Mouse (Mus musculus): ENCODE measurements at regions not wholly inside any gene's neighbourhood (a gene's known extent, or its start where the extent isn't known, plus 50 kb on each side); places are given as distances from the start of the nearest gene placed in this dataset.
"Not testable (repeated sequence)": the region's sequence is repeated elsewhere in the genome, so short reads cannot be mapped to it uniquely, and the experiment has no call there.

DNA sequence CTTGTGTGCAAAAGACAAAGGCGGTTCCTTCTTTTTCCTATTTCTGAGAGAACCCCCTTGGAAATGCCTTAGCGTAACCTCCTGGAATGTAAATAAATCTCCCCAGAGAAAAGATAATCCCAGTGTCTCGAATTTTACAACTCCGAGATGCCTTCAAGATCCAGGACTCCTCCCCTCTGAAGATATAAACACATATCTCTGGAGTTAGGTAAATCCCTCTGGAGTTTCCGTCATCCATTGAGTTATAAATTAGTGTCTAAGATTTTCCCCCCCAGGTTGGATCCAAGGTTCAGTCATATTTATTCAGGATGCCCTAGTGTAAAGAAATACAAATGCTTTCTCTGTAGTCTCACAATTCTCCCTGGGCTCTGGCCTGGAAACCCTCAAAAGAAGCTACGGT, 200.3 kb downstream of the Rchy1 start:
- Histone ChIP-seq H3K27ac (ENCODE audit: low read depth) (no peak overlapping the region), H3K9ac (replicated peaks) (no peak overlapping the region), H3K36me3 (replicated peaks; ENCODE audit: insufficient read depth, low read length) (no peaks in the 10 kb centered on the region), H3K9me3 (ENCODE audit: low read length) (no peaks in the 10 kb centered on the region), H3K27me3 (ENCODE audit: insufficient read depth, low read length) (no peaks in the 10 kb centered on the region), H3K4me2 (ENCODE audit: low read depth, low read length) (no peak overlapping the region), H3K4me3 (ENCODE audit: low read depth, low read length) (no peak overlapping the region), H3K4me1 (ENCODE audit: insufficient read depth) (no peaks in the 10 kb centered on the region)
- ATAC-seq (no peak), DNase-seq (no peak)
- 75% methylated on average over 6 of the region's 6 CpGs for WGBS (ENCODE audit: insufficient replicate concordance)
- TF ChIP-seq CTCF (IDR thresholded peaks at IDR 0.05; ENCODE audit: low read depth) (no peak), EP300 (IDR thresholded peaks at IDR 0.05; ENCODE audit: low read depth) (no peak)

- H3K36me3 ChIP-seq (replicated peaks; ENCODE audit: insufficient read depth, low read length): no peaks in the 10 kb centered on the region
- no peak overlapping the region for H3K4me3 ChIP-seq (ENCODE audit: low read depth, low read length)
- H3K4me1 ChIP-seq (ENCODE audit: insufficient read depth): peaks cover 4% of the 10 kb centered on the region
- no peak for DNase-seq
- WGBS (ENCODE audit: insufficient replicate concordance): 73% methylated on average over 10 of the region's 10 CpGs
- no peak overlapping the region for H3K9ac ChIP-seq (replicated peaks)
- H3K27ac ChIP-seq (ENCODE audit: low read depth): no peak overlapping the region
- H3K9me3 ChIP-seq (ENCODE audit: low read length): no peaks in the 10 kb centered on the region
- TF ChIP-seq EP300 (IDR thresholded peaks at IDR 0.05; ENCODE audit: low read depth) (no peak), CTCF (IDR thresholded peaks at IDR 0.05; ENCODE audit: low read depth) (no peak)
- ATAC-seq: no peak
- no peaks in the 10 kb centered on the region for H3K27me3 ChIP-seq (ENCODE audit: insufficient read depth, low read length)
- no peak overlapping the region for H3K4me2 ChIP-seq (ENCODE audit: low read depth, low read length)
Observed at GRCm38 (mm10) chr5:91755958-91756357, 206.9 kb downstream of the Rchy1 start.

DNA sequence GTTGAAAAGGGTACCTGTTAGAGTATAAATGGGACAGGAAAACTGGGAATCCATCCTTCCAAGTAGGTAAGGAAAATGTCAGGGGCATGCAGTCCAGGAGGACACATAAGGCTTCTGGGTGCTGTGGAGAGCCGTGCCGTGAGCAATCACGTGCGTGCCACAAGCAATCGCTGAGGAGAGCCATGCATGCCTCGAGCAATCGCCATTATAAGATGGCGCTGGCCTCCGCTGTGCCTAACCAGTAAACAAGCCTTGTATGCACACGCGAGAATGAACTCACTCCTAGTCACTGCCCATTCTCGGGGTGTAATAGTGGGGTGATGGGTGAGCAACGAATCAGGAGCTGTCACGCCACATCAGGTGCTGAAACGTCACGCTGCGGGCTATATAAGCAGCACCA, 210.0 kb downstream of the Rchy1 start:
- not testable (repeated sequence) for ATAC-seq; H3K27ac ChIP-seq (ENCODE audit: low read depth); DNase-seq; H3K9ac ChIP-seq (replicated peaks); H3K27me3 ChIP-seq (ENCODE audit: insufficient read depth, low read length); H3K4me3 ChIP-seq (ENCODE audit: low read depth, low read length); H3K4me2 ChIP-seq (ENCODE audit: low read depth, low read length); H3K36me3 ChIP-seq (replicated peaks; ENCODE audit: insufficient read depth, low read length); H3K9me3 ChIP-seq (ENCODE audit: low read length); H3K4me1 ChIP-seq (ENCODE audit: insufficient read depth)
- 86% methylated on average over 17 of the region's 17 CpGs for WGBS (ENCODE audit: insufficient replicate concordance)

DNA sequence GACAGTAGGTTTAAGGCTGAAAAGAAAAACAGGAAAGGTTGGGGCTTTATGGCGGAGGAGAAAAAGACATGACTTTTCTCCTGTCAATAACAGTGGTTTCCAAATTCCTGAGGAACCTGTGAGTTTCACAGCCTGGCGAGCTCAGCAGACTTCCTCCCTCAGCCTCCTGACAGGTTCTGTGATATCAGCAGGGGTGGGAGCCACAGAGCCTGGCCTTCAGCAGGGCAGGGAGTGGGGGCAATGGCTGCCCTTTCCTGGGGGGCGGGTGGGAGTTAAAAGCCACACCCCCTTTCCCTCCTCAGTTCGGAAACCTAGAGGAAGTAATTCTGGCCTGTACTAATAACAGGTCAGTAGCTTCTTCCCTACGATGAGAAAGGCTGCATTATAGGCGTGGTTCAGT, 211.7 kb downstream of the Rchy1 start:
- no peaks in the 10 kb centered on the region for H3K36me3 ChIP-seq (replicated peaks; ENCODE audit: insufficient read depth, low read length)
- no peaks in the 10 kb centered on the region for H3K9me3 ChIP-seq (ENCODE audit: low read length)
- TF ChIP-seq EP300 (IDR thresholded peaks at IDR 0.05; ENCODE audit: low read depth) (no peak), CTCF (IDR thresholded peaks at IDR 0.05; ENCODE audit: low read depth) (no peak)
- H3K27me3 ChIP-seq (ENCODE audit: insufficient read depth, low read length): no peaks in the 10 kb centered on the region
- no peak overlapping the region for H3K27ac ChIP-seq (ENCODE audit: low read depth)
- ATAC-seq (no peak), DNase-seq (no peak)
- H3K9ac ChIP-seq (replicated peaks): no peak overlapping the region
- no peak overlapping the region for H3K4me3 ChIP-seq (ENCODE audit: low read depth, low read length)
- peak overlapping the region; percentile 3; the same call in 1 of the 2 replicates for H3K4me2 ChIP-seq (ENCODE audit: low read depth, low read length)
- H3K4me1 ChIP-seq (ENCODE audit: insufficient read depth): peaks cover 7% of the 10 kb centered on the region
- 19% methylated on average over 6 of the region's 6 CpGs for WGBS (ENCODE audit: insufficient replicate concordance)

DNA sequence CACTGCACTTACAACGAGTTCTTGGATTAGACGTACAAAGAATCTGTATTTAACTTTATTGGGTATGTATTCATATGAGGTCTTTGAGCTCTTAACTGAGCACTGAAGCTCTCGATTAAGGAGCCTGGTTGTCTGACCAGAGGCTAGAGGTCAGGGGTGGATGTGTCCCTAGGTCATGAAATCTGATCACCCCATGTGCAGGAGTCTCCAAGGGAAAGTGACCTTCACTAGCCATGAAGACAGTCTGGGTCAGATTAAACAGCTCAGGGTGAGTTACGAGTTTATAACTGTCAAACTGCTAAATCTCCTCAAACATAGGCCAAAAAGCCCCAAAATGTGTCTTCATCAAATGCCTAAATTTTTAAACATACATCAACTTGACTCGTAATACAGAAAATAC, 216.8 kb downstream of the Rchy1 start:
- no peaks in the 10 kb centered on the region for H3K36me3 ChIP-seq (replicated peaks; ENCODE audit: insufficient read depth, low read length)
- no peaks in the 10 kb centered on the region for H3K9me3 ChIP-seq (ENCODE audit: low read length)
- ATAC-seq: no peak
- no peak overlapping the region for H3K4me3 ChIP-seq (ENCODE audit: low read depth, low read length)
- H3K4me1 ChIP-seq (ENCODE audit: insufficient read depth): peaks cover 4% of the 10 kb centered on the region
- TF ChIP-seq EP300 (IDR thresholded peaks at IDR 0.05; ENCODE audit: low read depth) (no peak), CTCF (IDR thresholded peaks at IDR 0.05; ENCODE audit: low read depth) (no peak)
- H3K9ac ChIP-seq (replicated peaks): no peak overlapping the region
- no peak for DNase-seq
- H3K4me2 ChIP-seq (ENCODE audit: low read depth, low read length): no peak overlapping the region
- 70% methylated on average over 5 of the region's 5 CpGs for WGBS (ENCODE audit: insufficient replicate concordance)
- no peaks in the 10 kb centered on the region for H3K27me3 ChIP-seq (ENCODE audit: insufficient read depth, low read length)
- no peak overlapping the region for H3K27ac ChIP-seq (ENCODE audit: low read depth)

GRCm38 (mm10) chr5:91744389-91744788, 218.5 kb downstream of the Rchy1 start:
- DNase-seq: no peak
- no peak overlapping the region for H3K4me2 ChIP-seq (ENCODE audit: low read depth, low read length)
- no peaks in the 10 kb centered on the region for H3K27me3 ChIP-seq (ENCODE audit: insufficient read depth, low read length)
- H3K36me3 ChIP-seq (replicated peaks; ENCODE audit: insufficient read depth, low read length): no peaks in the 10 kb centered on the region
- H3K4me1 ChIP-seq (ENCODE audit: insufficient read depth): 0 out of 2 replicates have a peak, but pooled peaks cover 5% of the 10 kb centered on the region
- no peak for TF ChIP-seq CTCF (IDR thresholded peaks at IDR 0.05; ENCODE audit: low read depth)
- TF ChIP-seq EP300 (IDR thresholded peaks at IDR 0.05; ENCODE audit: low read depth): no peak
- H3K4me3 ChIP-seq (ENCODE audit: low read depth, low read length): no peak overlapping the region
- no peak overlapping the region for H3K9ac ChIP-seq (replicated peaks)
- no peak for ATAC-seq
- H3K27ac ChIP-seq (ENCODE audit: low read depth): no peak overlapping the region
- no peaks in the 10 kb centered on the region for H3K9me3 ChIP-seq (ENCODE audit: low read length)

DNA sequence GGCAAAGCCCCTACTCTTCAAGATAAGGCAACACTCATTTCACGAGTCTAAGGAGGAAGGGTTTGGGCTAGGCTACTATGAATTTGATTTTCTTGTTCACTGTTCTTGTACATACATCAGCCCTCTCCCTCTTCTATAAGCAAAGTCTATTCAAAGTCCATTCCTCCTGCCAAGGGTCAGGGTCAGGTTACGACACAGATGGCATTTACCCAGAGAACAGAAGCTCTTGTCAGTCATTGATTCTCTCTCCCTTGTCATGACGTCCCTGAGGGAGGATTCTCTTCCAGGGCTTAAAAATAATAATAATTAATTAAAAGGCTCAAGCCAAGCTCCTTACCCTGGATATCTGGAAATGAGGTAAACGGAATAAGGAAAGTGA, 222.7 kb downstream of the Rchy1 start:
- 0 out of 2 replicates have a peak, but pooled peaks cover 5% of the 10 kb centered on the region for H3K4me1 ChIP-seq (ENCODE audit: insufficient read depth)
- DNase-seq: peak; percentile 66
- no peak overlapping the region for H3K9ac ChIP-seq (replicated peaks)
- no peaks in the 10 kb centered on the region for H3K27me3 ChIP-seq (ENCODE audit: insufficient read depth, low read length)
- H3K4me3 ChIP-seq (ENCODE audit: low read depth, low read length): no peak overlapping the region; the same call in 1 of the 2 replicates
- TF ChIP-seq EP300 (IDR thresholded peaks at IDR 0.05; ENCODE audit: low read depth): no peak
- TF ChIP-seq CTCF (IDR thresholded peaks at IDR 0.05; ENCODE audit: low read depth): no peak
- ATAC-seq: peak; percentile 88
- 45% methylated on average over 4 of the region's 4 CpGs for WGBS (ENCODE audit: insufficient replicate concordance)
- H3K4me2 ChIP-seq (ENCODE audit: low read depth, low read length): peak overlapping the region; percentile 44
- H3K36me3 ChIP-seq (replicated peaks; ENCODE audit: insufficient read depth, low read length): no peaks in the 10 kb centered on the region
- H3K27ac ChIP-seq (ENCODE audit: low read depth): peak overlapping the region; percentile 62
- no peaks in the 10 kb centered on the region for H3K9me3 ChIP-seq (ENCODE audit: low read length)
